Mouse (Mus musculus) MEL (cell line): ENCODE results near the gene Nedd8. TPM values are rescaled to one million over a fixed set of nuclear protein-coding genes. Genes with fewer than 3 reads are reported as not detected.

Source experiments
- DNase-seq: peaks from one replicate; pipeline ENCODE4 v3.0.0; 2011; ENCODE audit warnings: low read depth, low spot score
- H3K27ac ChIP-seq: 2 replicates; pipeline ENCODE4 v1.5.1; 2012; ENCODE audit warnings: low read depth, mild to moderate bottlenecking, control low read depth, low read length, moderate library complexity; ENCODE audit not compliant: control insufficient read depth
- H3K27me3 ChIP-seq, 2 experiments: fragments of 150-350 bp in 1 of 2; sonication (generic) in 1 of 2; 2 replicates each; pipeline ENCODE4 v1.6.1; 2012; ENCODE audit warnings: low read length in 2 of 2, mild to moderate bottlenecking in 2 of 2, improper control_type of control experiment in 1 of 2, moderate library complexity in 1 of 2; ENCODE audit not compliant: insufficient read depth in 2 of 2, control insufficient read depth in 1 of 2
- H3K36me3 ChIP-seq, 2 experiments: 2 replicates each; pipeline ENCODE4 v1.6.1; 2012 to 2014; ENCODE audit warnings: low read length in 2 of 2, improper control_type of control experiment in 1 of 2, inconsistent platforms in 1 of 2, mild to moderate bottlenecking in 1 of 2; ENCODE audit not compliant: insufficient read depth in 2 of 2, control insufficient read depth in 1 of 2
- H3K4me1 ChIP-seq, 2 experiments: fragments of 150-350 bp in 1 of 2; sonication (generic) in 1 of 2; 2 replicates each; pipeline ENCODE4 v1.6.1; 2012; ENCODE audit warnings: low read length in 2 of 2, improper control_type of control experiment in 1 of 2, mild to moderate bottlenecking in 1 of 2; ENCODE audit not compliant: insufficient read depth in 2 of 2, control insufficient read depth in 1 of 2
- H3K4me3 ChIP-seq, 2 experiments: fragments of 150-350 bp in 1 of 2; sonication (generic) in 1 of 2; 2 replicates each; pipeline ENCODE4 v1.5.1; 2012; ENCODE audit warnings: low read depth in 2 of 2, low read length in 2 of 2, mild to moderate bottlenecking in 2 of 2, moderate library complexity in 2 of 2, control low read depth in 1 of 2, improper control_type of control experiment in 1 of 2; ENCODE audit not compliant: control insufficient read depth in 1 of 2, insufficient read depth in 1 of 2
- H3K79me2 ChIP-seq: 2 replicates; pipeline ENCODE4 v1.6.1; 2012; ENCODE audit warnings: mild to moderate bottlenecking, low read length, moderate library complexity; ENCODE audit not compliant: control insufficient read depth, poor library complexity, insufficient read depth
- H3K9ac ChIP-seq: 2 replicates; pipeline ENCODE4 v1.6.1; 2012; ENCODE audit warnings: low read depth, mild to moderate bottlenecking, control low read depth, low read length, moderate library complexity; ENCODE audit not compliant: control insufficient read depth, poor library complexity, severe bottlenecking
- H3K9me3 ChIP-seq: fragments of 150-350 bp; sonication (generic); replicated peaks from 2 replicates; pipeline ENCODE4 v1.6.1; 2012; ENCODE audit warnings: mild to moderate bottlenecking, low read length, improper control_type of control experiment, moderate library complexity; ENCODE audit not compliant: insufficient read depth
- CHD1 ChIP-seq: IDR thresholded peaks from 2 replicates; pipeline ENCODE4 v1.6.1; 2012; ENCODE audit warnings: low read depth, mild to moderate bottlenecking, inconsistent platforms, low read length, improper control_type of control experiment
- CHD2 ChIP-seq: IDR thresholded peaks from 2 replicates; pipeline ENCODE4 v1.6.1; 2011; ENCODE audit warnings: low read length, improper control_type of control experiment
- CTCF ChIP-seq, 3 experiments: IDR thresholded peaks in 2 of 3; conservative IDR thresholded peaks in 1 of 3; 2 replicates each; pipeline ENCODE4 v1.5.1; 2011 to 2012; ENCODE audit warnings: low read length in 3 of 3, low read depth in 2 of 3, mild to moderate bottlenecking in 2 of 3, improper control_type of control experiment in 1 of 3, inconsistent platforms in 1 of 3, mixed read lengths in 1 of 3, moderate library complexity in 1 of 3; ENCODE audit not compliant: control insufficient read depth in 1 of 3, insufficient read depth in 1 of 3, poor library complexity in 1 of 3, severe bottlenecking in 1 of 3
- E2F4 ChIP-seq: IDR thresholded peaks from 2 replicates; pipeline ENCODE4 v1.6.1; 2011; ENCODE audit warnings: low read depth, low read length, improper control_type of control experiment, borderline replicate concordance
- ELF1 ChIP-seq: IDR thresholded peaks from 2 replicates; pipeline ENCODE4 v1.6.1; 2014; ENCODE audit warnings: low read depth, mild to moderate bottlenecking, inconsistent platforms, low read length, improper control_type of control experiment, moderate library complexity
- ETS1 ChIP-seq: IDR thresholded peaks from 2 replicates; pipeline ENCODE4 v1.6.1; 2012; ENCODE audit warnings: low read depth, mild to moderate bottlenecking, inconsistent platforms, low read length, improper control_type of control experiment, moderate library complexity
- HCFC1 ChIP-seq: IDR thresholded peaks from 2 replicates; pipeline ENCODE4 v1.6.1; 2012; ENCODE audit warnings: low read depth, mild to moderate bottlenecking, inconsistent platforms, low read length, improper control_type of control experiment, moderate library complexity
- JUND ChIP-seq: IDR thresholded peaks from 2 replicates; pipeline ENCODE4 v1.6.1; 2011; ENCODE audit warnings: low read depth, mild to moderate bottlenecking, improper control_type of control experiment, low read length
- KAT2A ChIP-seq: conservative IDR thresholded peaks from 2 replicates; pipeline ENCODE4 v1.6.1; 2012; ENCODE audit warnings: low read depth, low read length, improper control_type of control experiment, inconsistent platforms
- MAFK ChIP-seq: IDR thresholded peaks from 2 replicates; pipeline ENCODE4 v1.6.1; 2011; ENCODE audit warnings: low read depth, mild to moderate bottlenecking, low read length, improper control_type of control experiment, borderline replicate concordance
- MEF2A ChIP-seq: IDR thresholded peaks from 2 replicates; pipeline ENCODE4 v1.6.1; 2014; ENCODE audit warnings: low read depth, mild to moderate bottlenecking, inconsistent platforms, low read length, improper control_type of control experiment; ENCODE audit not compliant: poor library complexity, insufficient replicate concordance, severe bottlenecking; ENCODE audit errors: extremely low read depth
- MXI1 ChIP-seq: IDR thresholded peaks from 2 replicates; pipeline ENCODE4 v1.6.1; 2011; ENCODE audit warnings: mild to moderate bottlenecking, low read depth, low read length, improper control_type of control experiment
- MYC ChIP-seq: IDR thresholded peaks from 2 replicates; pipeline ENCODE4 v1.6.1; 2011; ENCODE audit warnings: low read depth, mild to moderate bottlenecking, low read length, improper control_type of control experiment, moderate library complexity
- NELFE ChIP-seq: IDR thresholded peaks from 2 replicates; pipeline ENCODE4 v1.6.1; 2011; ENCODE audit warnings: low read depth, low read length, improper control_type of control experiment
- NRF1 ChIP-seq: IDR thresholded peaks from 2 replicates; pipeline ENCODE4 v1.6.1; 2014; ENCODE audit warnings: low read depth, mild to moderate bottlenecking, inconsistent platforms, low read length, improper control_type of control experiment, moderate library complexity; ENCODE audit not compliant: poor library complexity, insufficient read depth, severe bottlenecking
- POLR2AphosphoS5 ChIP-seq: IDR thresholded peaks from 2 replicates; pipeline ENCODE4 v1.6.1; 2012; ENCODE audit warnings: low read depth, borderline replicate concordance, mild to moderate bottlenecking, inconsistent platforms, low read length, moderate library complexity, mixed read lengths
- RAD21 ChIP-seq: IDR thresholded peaks from 2 replicates; pipeline ENCODE4 v1.6.1; 2011; ENCODE audit warnings: mild to moderate bottlenecking, low read depth, low read length, improper control_type of control experiment
- SIN3A ChIP-seq: IDR thresholded peaks from 2 replicates; pipeline ENCODE4 v1.6.1; 2012; ENCODE audit warnings: low read length, improper control_type of control experiment, inconsistent platforms
- SMC3 ChIP-seq: IDR thresholded peaks from 2 replicates; pipeline ENCODE4 v1.6.1; 2011; ENCODE audit warnings: low read depth, low read length, improper control_type of control experiment
- TAL1 ChIP-seq: IDR thresholded peaks from 2 replicates; pipeline ENCODE4 v1.6.1; 2012; ENCODE audit warnings: mild to moderate bottlenecking, inconsistent platforms, low read length, moderate library complexity, mixed read lengths
- TBP ChIP-seq: IDR thresholded peaks from 2 replicates; pipeline ENCODE4 v1.8.0; 2011; ENCODE audit warnings: low read depth, low read length, improper control_type of control experiment
- TCF12 ChIP-seq: IDR thresholded peaks from 2 replicates; pipeline ENCODE4 v1.6.1; 2014; ENCODE audit warnings: low read depth, mild to moderate bottlenecking, inconsistent platforms, low read length, improper control_type of control experiment, moderate library complexity
- ZMIZ1 ChIP-seq: IDR thresholded peaks from 2 replicates; pipeline ENCODE4 v1.6.1; 2012; ENCODE audit warnings: low read depth, mild to moderate bottlenecking, inconsistent platforms, low read length, improper control_type of control experiment, moderate library complexity
- ZNF384 ChIP-seq: IDR thresholded peaks from 2 replicates; pipeline ENCODE4 v1.6.1; 2012; ENCODE audit warnings: low read depth, mild to moderate bottlenecking, inconsistent platforms, low read length, improper control_type of control experiment
- polyA plus RNA-seq, 2 experiments: library from polyadenylated mRNA; stranded (reverse) in 1 of 2; unstranded in 1 of 2; fragments of >175 nt in 1 of 2; fragments of >200 nt in 1 of 2; gene quantifications; 2 replicates each; pipeline versions ENCODE4 v1.2.1 to v1.2.4; 2012; ENCODE audit warnings: low replicate concordance in 2 of 2, low read depth in 1 of 2; ENCODE audit not compliant: insufficient read length in 2 of 2, insufficient read depth in 1 of 2, missing spikeins in 1 of 2
- total RNA-seq: library from RNA; depleted of rRNA; stranded (reverse); fragments of 300-350 nt; gene quantifications from 2 replicates; pipeline ENCODE4 v1.2.3, GENCODE M21; 2012

The Nedd8 gene
- total and polyA plus RNA-seq, 3 experiments: 515 to 528 TPM; not detected in 1

DNA sequence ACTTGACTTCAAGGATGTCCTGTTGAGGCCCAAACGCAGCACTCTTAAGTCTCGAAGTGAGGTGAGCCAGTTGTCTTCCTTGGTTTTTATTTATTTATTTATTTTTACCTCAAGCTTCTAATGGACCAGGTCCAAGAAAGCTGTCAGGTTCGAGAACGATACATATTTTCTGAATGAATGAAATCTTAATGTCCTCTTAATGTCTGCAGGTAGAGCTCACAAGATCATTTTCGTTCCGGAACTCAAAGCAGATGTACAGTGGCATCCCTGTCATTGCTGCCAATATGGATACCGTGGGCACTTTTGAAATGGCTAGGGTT, 777 bp upstream of the Nedd8 start:
- H3K27ac ChIP-seq: peak overlapping the region; percentile 78
- H3K79me2 ChIP-seq: peaks cover 29% of the 10 kb centered on the region
- H3K9ac ChIP-seq: peak overlapping the region; percentile 71
- no peak for DNase-seq
- peaks cover 4 to 12% of the 10 kb centered on the region in 2 experiments; a peak in 3 of 4 replicates for H3K4me1 ChIP-seq
- H3K4me3 ChIP-seq: peak overlapping the region; percentile 63 to 69
- H3K36me3 ChIP-seq: peaks cover 2 to 33% of the 10 kb centered on the region in 2 experiments; a peak in 3 of 4 replicates
- no peaks in the 10 kb centered on the region for H3K9me3 ChIP-seq
- no peaks in the 10 kb centered on the region for H3K27me3 ChIP-seq
- TF ChIP-seq E2F4: no peak
- no peak for TF ChIP-seq MAFK
- no peak for TF ChIP-seq ZNF384
- TF ChIP-seq POLR2AphosphoS5: no peak
- no peak for TF ChIP-seq TBP
- TF ChIP-seq MXI1: no peak
- TF ChIP-seq MEF2A: no peak
- TF ChIP-seq ELF1: no peak

- TF ChIP-seq SMC3: 0 out of 2 replicates have a peak, but pooled peaks have one; percentile 13
- no peak for TF ChIP-seq E2F4
- peak; percentile 58; the same call in 1 of the 2 replicates for TF ChIP-seq NELFE
- no peak for TF ChIP-seq RAD21
- TF ChIP-seq ZMIZ1: 0 out of 2 replicates have a peak, but pooled peaks have one; percentile 23
- no peak for TF ChIP-seq JUND
- 0 out of 2 replicates have a peak, but pooled peaks have one; percentile 3 for TF ChIP-seq ELF1
- TF ChIP-seq, all 39 proteins: peak for 4
- H3K9ac ChIP-seq: peak overlapping the region; percentile 78
- H3K27ac ChIP-seq: peak overlapping the region; percentile 93
- no peaks in the 10 kb centered on the region for H3K9me3 ChIP-seq
- H3K36me3 ChIP-seq: peaks cover 0 to 37% of the 10 kb centered on the region in 2 experiments; a peak in 2 of 4 replicates
- no peak for DNase-seq
- H3K27me3 ChIP-seq: no peaks in the 10 kb centered on the region
- H3K79me2 ChIP-seq: peaks cover 32% of the 10 kb centered on the region
- H3K4me3 ChIP-seq: peak overlapping the region; percentile 69 to 70
- H3K4me1 ChIP-seq: peaks cover 7 to 15% of the 10 kb centered on the region in 2 experiments; a peak in 3 of 4 replicates
These were observed 465 bp downstream of the Nedd8 start for GRCm38 (mm10) chr14:55671486-55671832.

DNA sequence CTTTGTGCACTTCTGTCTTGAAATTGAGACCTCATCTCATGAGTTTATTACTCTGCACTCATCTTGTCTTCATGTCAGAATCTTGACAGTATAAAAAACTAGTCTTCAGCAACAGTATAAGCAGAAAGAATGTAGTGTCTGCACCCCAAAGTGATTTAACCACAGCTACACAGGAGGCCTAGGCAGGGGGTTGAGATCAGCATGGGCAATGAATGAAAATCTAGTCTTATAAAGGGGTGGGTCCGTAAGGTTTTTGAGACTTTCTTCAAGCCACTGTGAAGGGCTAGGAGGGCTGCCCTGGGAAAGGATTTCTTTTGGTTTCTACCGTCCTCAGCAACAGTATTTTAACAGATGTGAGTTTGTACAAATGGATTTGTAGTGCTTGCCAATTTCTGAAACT, 11.3 kb downstream of the Nedd8 start:
- peaks cover 2% of the 10 kb centered on the region for H3K79me2 ChIP-seq
- H3K27me3 ChIP-seq: no peaks in the 10 kb centered on the region
- H3K27ac ChIP-seq: peak overlapping the region; percentile 85
- peak overlapping the region; percentile 67 for H3K9ac ChIP-seq
- peak overlapping the region; percentile 69 to 89 for H3K4me3 ChIP-seq
- peaks cover 3 to 14% of the 10 kb centered on the region in 2 experiments for H3K4me1 ChIP-seq
- H3K36me3 ChIP-seq: peaks cover 3 to 11% of the 10 kb centered on the region in 2 experiments; a peak in 3 of 4 replicates
- TF ChIP-seq SMC3 (no peak), ETS1 (no peak), CHD1 (no peak), CTCF (IDR thresholded peaks at IDR 0.05 in 2 of 3, conservative IDR thresholded peaks at IDR 0.05 in 1 of 3; ENCODE audit: control insufficient read depth in 1 of 3, insufficient read depth in 1 of 3, low read depth in 2 of 3, low read length in 3 of 3, poor library complexity in 1 of 3, severe bottlenecking in 1 of 3) (no peak), TBP (no peak), TAL1 (no peak), ZNF384 (no peak), TCF12 (no peak), KAT2A (no peak), HCFC1 (no peak), MXI1 (no peak), NRF1 (no peak), SIN3A (no peak), CHD2 (no peak), MYC (no peak), RAD21 (no peak)
- H3K9me3 ChIP-seq: no peaks in the 10 kb centered on the region
- no peak for DNase-seq
